Mouse (Mus musculus) urinary bladder, adult 18-20 months (tissue): ENCODE results near the gene Elmsan1.

ENCODE experiments used
- DNase-seq, 2 experiments: peaks; one replicate each; pipeline ENCODE4 v3.0.0; 2022; ENCODE audit warnings: low spot score in 2 of 2, mixed read lengths in 2 of 2

The Elmsan1 gene

DNA sequence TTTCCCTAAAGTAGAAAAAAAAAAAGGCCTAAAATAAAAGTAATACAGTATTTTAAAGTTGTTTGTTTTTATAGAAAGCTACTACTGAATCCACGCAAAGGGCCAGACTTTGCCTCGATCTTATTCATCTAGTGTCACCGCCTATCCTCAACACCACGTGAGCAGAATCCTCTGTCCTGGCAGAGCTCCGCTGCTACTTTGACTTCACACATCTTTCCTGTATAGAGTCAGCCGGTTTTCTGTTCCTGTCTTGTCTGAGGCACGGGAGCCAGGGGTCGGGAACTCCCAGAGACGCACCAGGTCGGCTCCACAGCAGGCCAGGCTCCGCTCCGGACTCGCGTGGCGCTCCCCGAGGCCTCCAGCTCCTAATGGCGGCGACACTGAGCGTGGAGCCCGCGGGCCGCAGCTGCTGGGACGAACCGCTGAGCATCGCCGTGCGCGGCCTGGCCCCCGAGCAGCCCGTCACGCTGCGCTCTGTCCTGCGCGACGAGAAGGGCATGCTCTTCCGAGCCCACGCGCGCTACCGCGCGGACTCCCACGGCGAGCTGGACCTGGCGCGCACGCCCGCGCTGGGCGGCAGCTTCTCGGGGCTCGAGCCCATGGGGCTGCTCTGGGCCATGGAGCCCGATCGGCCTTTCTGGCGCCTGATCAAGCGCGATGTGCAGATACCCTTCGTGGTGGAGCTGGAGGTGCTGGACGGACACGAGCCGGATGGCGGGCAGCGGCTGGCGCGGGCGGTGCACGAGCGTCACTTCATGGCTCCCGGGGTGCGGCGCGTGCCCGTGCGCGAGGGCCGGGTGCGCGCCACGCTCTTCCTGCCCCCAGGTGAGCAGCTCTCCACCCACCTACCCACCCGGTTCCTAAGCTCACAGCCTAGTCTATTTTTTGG, 117.8 kb downstream of the Elmsan1 start, which contains the start of gene Acot6:
Acot6 (plus strand) TSS at position 51 of the 889 bp plus-strand sequence.
- DNase-seq: peak; percentile 24 to 56

DNA sequence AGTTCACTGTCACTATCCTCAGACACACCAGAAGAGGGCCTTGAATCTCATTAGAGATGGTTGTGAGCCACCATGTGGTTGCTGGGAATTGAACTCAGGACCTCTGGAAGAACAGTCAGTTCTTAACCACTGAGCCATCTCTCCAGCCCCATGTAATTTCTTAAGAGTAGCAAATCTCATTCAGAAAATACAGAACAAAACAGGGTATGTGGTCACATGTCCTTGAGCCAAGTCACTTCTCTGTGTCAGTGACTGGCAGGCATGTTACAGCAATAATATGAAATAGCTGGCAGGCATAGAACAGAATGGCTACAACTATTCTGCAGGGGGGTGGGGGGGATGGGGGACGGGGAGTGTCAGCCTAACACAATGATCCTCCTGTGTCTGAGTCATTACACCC, 118.6 kb downstream of the Elmsan1 start:
- no peak for DNase-seq

DNA sequence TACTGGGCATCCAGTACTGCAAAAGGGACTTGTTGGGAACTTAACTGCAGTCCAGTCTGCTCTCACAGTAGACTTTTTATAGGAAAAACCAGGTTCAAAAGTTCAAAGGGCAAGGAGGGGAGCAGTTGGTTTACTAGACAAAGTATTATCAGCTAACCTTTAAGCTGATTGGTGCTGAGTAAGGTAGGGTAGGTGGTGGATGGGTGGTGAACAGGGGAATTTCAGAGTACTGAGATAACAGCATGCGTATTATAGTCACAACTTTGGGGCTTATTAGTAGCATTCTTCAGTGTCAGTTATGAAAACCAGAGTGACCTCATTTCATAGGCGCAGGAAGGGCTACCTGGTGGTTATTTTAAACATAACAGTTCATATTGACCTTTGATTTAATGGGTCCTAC, 119.1 kb downstream of the Elmsan1 start:
- no peak for DNase-seq
